Mouse (Mus musculus) intestine, embryonic 14.5 days (tissue): ENCODE results near the gene Jmjd1c. TPM values are rescaled to one million over a fixed set of nuclear protein-coding genes. Genes with fewer than 3 reads are reported as not detected.

Experiments used
- ATAC-seq: fragments of 200-750 bp; cut with Nextera tagmentation; replicated peaks from 2 replicates; pipeline ENCODE4 v1.8.0; 2017; ENCODE audit warnings: low read depth, moderate number of reproducible peaks, moderate TSS enrichment, moderate library complexity; ENCODE audit not compliant: low FRiP score, low TSS enrichment
- DNase-seq: peaks from one replicate; pipeline ENCODE4 v3.0.0-alpha.2; 2018; ENCODE audit warnings: low spot score
- H3K27ac ChIP-seq: fragments of 300-500 bp; sonication (generic); 2 replicates; pipeline ENCODE4 v1.5.1; 2014; ENCODE audit warnings: low read depth, mild to moderate bottlenecking, control low read depth
- H3K27me3 ChIP-seq: fragments of 300-500 bp; sonication (generic); replicated peaks from 2 replicates; pipeline ENCODE4 v1.6.1; 2014; ENCODE audit warnings: low read length, control low read depth; ENCODE audit not compliant: control insufficient read depth, insufficient read depth
- H3K36me3 ChIP-seq: fragments of 300-500 bp; sonication (generic); 2 replicates; pipeline ENCODE4 v1.6.1; 2014; ENCODE audit warnings: low read length, control low read depth; ENCODE audit not compliant: control insufficient read depth, insufficient read depth
- H3K4me1 ChIP-seq: fragments of 300-500 bp; sonication (generic); replicated peaks from 2 replicates; pipeline ENCODE4 v1.6.1; 2014; ENCODE audit warnings: low read length, control low read depth, mixed read lengths; ENCODE audit not compliant: control insufficient read depth, insufficient read depth
- H3K4me2 ChIP-seq: fragments of 300-500 bp; sonication (generic); 2 replicates; pipeline ENCODE4 v1.6.1; 2014; ENCODE audit warnings: low read length
- H3K4me3 ChIP-seq: fragments of 300-500 bp; sonication (generic); 2 replicates; pipeline ENCODE4 v1.5.1; 2014; ENCODE audit warnings: low read depth, low read length, control low read depth, mixed read lengths
- H3K9ac ChIP-seq: fragments of 300-500 bp; sonication (generic); 2 replicates; pipeline ENCODE4 v1.6.1; 2014; ENCODE audit warnings: mild to moderate bottlenecking, low read length
- H3K9me3 ChIP-seq: fragments of 300-500 bp; sonication (generic); 2 replicates; pipeline ENCODE4 v1.6.1; 2016; ENCODE audit warnings: low read length, control low read depth; ENCODE audit not compliant: control insufficient read depth
- WGBS: fragments of 180-500 bp; shearing (Covaris S2); extraction: QIAGEN DNeasy Blood & Tissue Kit; methylation state at CpG from one replicate; pipeline ENCODE4 v1.1.7; 2014; 5-methylcytosine and 5-hydroxymethylcytosine counted together
- polyA plus RNA-seq: library from polyadenylated mRNA; unstranded; fragments of >200 nt; fragmentation: Nextera tagmentation; extraction: Ambion mirVana; gene quantifications from 2 replicates; pipeline ENCODE4 v1.2.1, GENCODE M21; 2014

Gene Jmjd1c
- polyA plus RNA-seq, 1 experiment from 2014 or later, result 47.5 TPM

GRCm38 (mm10) chr10:67182651-67183050 lies 86.7 kb downstream of the Jmjd1c start:
- H3K27ac ChIP-seq, result 0 out of 2 replicates have a peak overlapping the region, but pooled peaks have one; percentile 27
- no peak for ATAC-seq
- H3K27me3 ChIP-seq, result no peaks in the 10 kb centered on the region
- DNase-seq, result no peak
- H3K9me3 ChIP-seq, result no peaks in the 10 kb centered on the region
- 31% methylated on average over 3 of the region's 3 CpGs for WGBS
- no peak overlapping the region for H3K4me2 ChIP-seq
- no peak overlapping the region for H3K4me3 ChIP-seq
- H3K36me3 ChIP-seq, result no peaks in the 10 kb centered on the region
- H3K9ac ChIP-seq, result no peak overlapping the region
- peaks cover 26% of the 10 kb centered on the region for H3K4me1 ChIP-seq

DNA sequence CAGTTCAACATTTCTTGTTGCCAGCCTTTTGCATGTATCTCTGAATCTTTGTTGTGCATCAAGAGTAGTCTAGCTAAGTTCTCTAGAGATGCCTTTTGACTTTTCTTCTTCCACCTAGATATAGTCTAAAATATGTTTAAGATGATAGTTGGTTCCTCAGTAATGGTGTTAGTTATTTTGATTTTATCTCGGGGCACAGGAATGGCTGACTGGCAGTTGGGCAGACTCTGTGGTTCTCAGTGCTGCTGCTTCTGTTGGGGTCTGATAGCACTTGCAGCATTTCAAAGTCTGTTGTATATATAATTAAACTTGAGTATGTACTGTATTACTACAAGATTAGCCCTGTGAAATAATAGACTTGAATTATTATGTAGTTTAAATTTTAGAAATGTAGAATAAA lies 87.2 kb downstream of the Jmjd1c start:
- 64% methylated on average over 1 of the region's 1 CpGs for WGBS
- Histone ChIP-seq H3K36me3 (no peaks in the 10 kb centered on the region), H3K27me3 (no peaks in the 10 kb centered on the region), H3K4me3 (no peak overlapping the region), H3K4me2 (no peak overlapping the region), H3K4me1 (peaks cover 26% of the 10 kb centered on the region), H3K9me3 (no peaks in the 10 kb centered on the region), H3K27ac (no peak overlapping the region), H3K9ac (no peak overlapping the region)
- DNase-seq (no peak), ATAC-seq (no peak)

- Histone ChIP-seq H3K9ac (no peak overlapping the region), H3K4me1 (peaks cover 29% of the 10 kb centered on the region), H3K4me2 (no peak overlapping the region), H3K4me3 (no peak overlapping the region), H3K27ac (peak overlapping the region; percentile 43; the same call in 1 of the 2 replicates), H3K9me3 (no peaks in the 10 kb centered on the region), H3K36me3 (no peaks in the 10 kb centered on the region; the same call in 1 of the 2 replicates), H3K27me3 (no peaks in the 10 kb centered on the region)
- WGBS, result 67% methylated on average over 3 of the region's 3 CpGs
- DNase-seq (no peak), ATAC-seq (no peak)
These were observed 88.6 kb downstream of the Jmjd1c start for GRCm38 (mm10) chr10:67184441-67185070.

DNA sequence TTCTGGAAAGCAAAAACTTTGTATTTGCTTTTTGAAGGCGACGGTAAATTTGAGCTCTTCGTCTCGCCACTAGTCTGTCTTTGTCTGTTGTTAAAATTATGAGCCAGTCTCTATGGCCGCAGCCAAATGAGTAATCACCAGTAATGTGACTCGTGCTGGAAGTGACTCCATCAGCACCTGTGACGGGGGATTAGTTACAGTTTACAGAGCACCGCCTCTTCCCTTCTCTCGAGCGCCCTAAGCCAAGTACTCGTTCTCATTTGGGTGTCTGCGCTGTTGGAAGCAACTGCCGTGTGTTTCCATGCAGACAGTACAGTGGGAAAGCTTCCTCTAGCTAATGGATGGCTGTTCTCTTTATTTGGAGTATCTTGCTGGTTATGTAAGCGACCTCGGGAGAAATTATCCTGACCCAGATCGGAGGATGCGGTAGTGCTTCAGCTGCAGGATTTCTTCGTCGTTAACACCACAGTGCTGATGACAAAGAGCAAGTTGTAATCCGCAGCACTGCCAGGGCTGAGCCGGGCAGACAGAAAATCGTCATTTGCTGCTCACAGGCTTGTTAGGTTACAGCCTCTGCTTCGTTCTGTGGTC lies 89.7 kb downstream of the Jmjd1c start:
- peak; percentile 87 for DNase-seq

GRCm38 (mm10) chr10:67186489-67186888 lies 90.6 kb downstream of the Jmjd1c start:
- Histone ChIP-seq H3K27ac (peak overlapping the region; percentile 97), H3K4me1 (peaks cover 24% of the 10 kb centered on the region), H3K4me2 (peak overlapping the region; percentile 71), H3K9ac (peak overlapping the region; percentile 74), H3K27me3 (no peaks in the 10 kb centered on the region), H3K9me3 (no peaks in the 10 kb centered on the region), H3K4me3 (peak overlapping the region; percentile 55), H3K36me3 (peaks cover 7% of the 10 kb centered on the region; the same call in 1 of the 2 replicates)
- no peak for DNase-seq
- no peak for ATAC-seq

More for the DNA sequence above, 89.7 kb downstream of the Jmjd1c start:
- H3K27me3 ChIP-seq, result no peaks in the 10 kb centered on the region
- H3K4me2 ChIP-seq, result peak overlapping the region; percentile 71
- H3K4me3 ChIP-seq, result peak overlapping the region; percentile 55
- H3K36me3 ChIP-seq, result peaks cover 3% of the 10 kb centered on the region; the same call in 1 of the 2 replicates
- peak; percentile 90 for ATAC-seq
- no peaks in the 10 kb centered on the region for H3K9me3 ChIP-seq
- H3K4me1 ChIP-seq, result peaks cover 24% of the 10 kb centered on the region
- under 1% methylated on average over 23 of the region's 23 CpGs for WGBS
- peak overlapping the region; percentile 74 for H3K9ac ChIP-seq
- peak overlapping the region; percentile 97 for H3K27ac ChIP-seq

DNA sequence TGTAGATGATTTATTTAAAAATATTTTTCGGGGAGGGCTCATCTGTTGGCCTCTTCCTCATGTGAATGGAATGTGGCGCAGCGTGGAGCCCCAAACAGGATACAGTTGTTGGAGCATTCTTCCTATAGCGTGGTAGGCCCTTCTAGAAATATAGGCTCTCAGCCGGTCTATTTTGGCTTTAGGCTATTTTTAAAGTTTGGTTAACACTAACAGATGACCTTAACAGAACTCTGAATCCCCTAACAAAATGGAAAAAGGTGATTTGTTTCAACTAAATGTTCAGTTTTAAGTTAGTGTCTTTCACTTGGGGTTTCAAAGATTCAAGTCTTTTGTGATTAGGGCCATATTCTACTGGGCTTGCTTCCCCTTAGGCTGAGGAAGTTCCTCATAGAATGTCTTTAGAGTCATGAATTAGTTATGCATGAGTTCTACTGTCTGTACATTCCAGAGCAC lies 91.1 kb downstream of the Jmjd1c start:
- H3K4me1 ChIP-seq, result peaks cover 19% of the 10 kb centered on the region
- DNase-seq (no peak), ATAC-seq (0 out of 2 replicates have a peak, but pooled peaks have one; percentile 45)
- peak overlapping the region; percentile 74 for H3K9ac ChIP-seq
- H3K36me3 ChIP-seq, result peaks cover 7% of the 10 kb centered on the region; the same call in 1 of the 2 replicates
- peak overlapping the region; percentile 97 for H3K27ac ChIP-seq
- peak overlapping the region; percentile 71 for H3K4me2 ChIP-seq
- 15% methylated on average over 5 of the region's 5 CpGs for WGBS
- H3K4me3 ChIP-seq, result peak overlapping the region; percentile 55
- H3K9me3 ChIP-seq, result no peaks in the 10 kb centered on the region
- H3K27me3 ChIP-seq, result no peaks in the 10 kb centered on the region

- no peaks in the 10 kb centered on the region for H3K27me3 ChIP-seq
- no peak for ATAC-seq
- H3K9ac ChIP-seq, result no peak overlapping the region; the same call in 1 of the 2 replicates
- peak overlapping the region; percentile 55 for H3K4me3 ChIP-seq
- DNase-seq, result no peak
- peaks cover 14% of the 10 kb centered on the region; the same call in 1 of the 2 replicates for H3K4me1 ChIP-seq
- no peaks in the 10 kb centered on the region for H3K9me3 ChIP-seq
- no peak overlapping the region for H3K27ac ChIP-seq
- 73% methylated on average over 2 of the region's 2 CpGs for WGBS
- peaks cover 7% of the 10 kb centered on the region; the same call in 1 of the 2 replicates for H3K36me3 ChIP-seq
- H3K4me2 ChIP-seq, result peak overlapping the region; percentile 71
These were observed 92.0 kb downstream of the Jmjd1c start for GRCm38 (mm10) chr10:67187952-67188351.

- Histone ChIP-seq H3K4me1 (peaks cover 12% of the 10 kb centered on the region; the same call in 1 of the 2 replicates), H3K36me3 (peaks cover 7% of the 10 kb centered on the region; the same call in 1 of the 2 replicates), H3K9ac (no peak overlapping the region), H3K27me3 (no peaks in the 10 kb centered on the region), H3K27ac (no peak overlapping the region), H3K9me3 (no peaks in the 10 kb centered on the region), H3K4me3 (no peak overlapping the region), H3K4me2 (peak overlapping the region; percentile 23)
- ATAC-seq, result no peak
- no peak for DNase-seq
These were observed 93.1 kb downstream of the Jmjd1c start for GRCm38 (mm10) chr10:67189057-67189456.
